Mouse (Mus musculus) adrenal gland, adult (tissue): ENCODE data around the gene Spocd1.

Source experiments
- DNase-seq, 2 experiments: peaks; one replicate each; pipeline ENCODE4 v3.0.0; 2022 to 2023; ENCODE audit warnings: low spot score in 1 of 2; ENCODE audit not compliant: inconsistent age in 2 of 2

Gene Spocd1

GRCm38 (mm10) chr4:129970861-129971260 lies 41.8 kb downstream of the Spocd1 start:
- DNase-seq, result no peak

- DNase-seq, result no peak
Observed at GRCm38 (mm10) chr4:129971989-129972388, 42.9 kb downstream of the Spocd1 start.

- DNase-seq, result no peak
Observed at GRCm38 (mm10) chr4:129974285-129974684, 45.2 kb downstream of the Spocd1 start.

GRCm38 (mm10) chr4:129977256-129977655 lies 48.2 kb downstream of the Spocd1 start:
- peak; percentile 66 to 87 for DNase-seq

GRCm38 (mm10) chr4:129978227-129978626 lies 49.2 kb downstream of the Spocd1 start:
- DNase-seq, result no peak

- no peak for DNase-seq
Observed at GRCm38 (mm10) chr4:129978930-129979329, 49.9 kb downstream of the Spocd1 start.

- no peak for DNase-seq
Observed at GRCm38 (mm10) chr4:129981657-129982056, 52.6 kb downstream of the Spocd1 start.

- DNase-seq, result no peak
Observed at GRCm38 (mm10) chr4:129983046-129983445, 54.0 kb downstream of the Spocd1 start.

GRCm38 (mm10) chr4:129983764-129984420 lies 54.8 kb downstream of the Spocd1 start:
- DNase-seq, result peak; percentile 86 to 94

GRCm38 (mm10) chr4:129984421-129985061 lies 55.5 kb downstream of the Spocd1 start, which contains the start of gene Adgrb2:
TSS of gene Adgrb2 (plus strand) at chr4:129984870.
- DNase-seq, result peak; percentile 52 to 75

GRCm38 (mm10) chr4:129985161-129985670 lies 56.2 kb downstream of the Spocd1 start:
- peak; percentile 46 to 67 for DNase-seq

GRCm38 (mm10) chr4:129985671-129986441 lies 56.8 kb downstream of the Spocd1 start:
- peak; percentile 79 to 89 for DNase-seq

- DNase-seq, result peak; percentile 86 to 92
Observed at GRCm38 (mm10) chr4:129987825-129988504, 58.9 kb downstream of the Spocd1 start.

- no peak for DNase-seq
Observed at GRCm38 (mm10) chr4:129989925-129990324, 60.9 kb downstream of the Spocd1 start.

- DNase-seq, result peak in 1 of 2 experiments; percentile 53
Observed at GRCm38 (mm10) chr4:129992720-129993119, 63.7 kb downstream of the Spocd1 start.

GRCm38 (mm10) chr4:129993213-129993612 lies 64.2 kb downstream of the Spocd1 start:
- peak; percentile 60 to 80 for DNase-seq

- DNase-seq, result peak; percentile 91 to 95
Observed at GRCm38 (mm10) chr4:129993944-129994695, 65.1 kb downstream of the Spocd1 start.

GRCm38 (mm10) chr4:129994728-129995127 lies 65.7 kb downstream of the Spocd1 start:
- no peak for DNase-seq

- DNase-seq, result no peak
Observed at GRCm38 (mm10) chr4:129995255-129995654, 66.2 kb downstream of the Spocd1 start.

- no peak for DNase-seq
Observed at GRCm38 (mm10) chr4:129996015-129996414, 67.0 kb downstream of the Spocd1 start.
